Mouse (Mus musculus) layer of hippocampus, postnatal 10 days (tissue): ENCODE measurements around the gene Brca1. TPM values are rescaled to one million over a fixed set of nuclear protein-coding genes. Genes with fewer than 3 reads are reported as not detected.
"Not testable (repeated sequence)": the region's sequence is repeated elsewhere in the genome, so short reads cannot be mapped to it uniquely, and the experiment has no call there.

Experiments used
- DNase-seq, 2 experiments: peaks; one replicate each; pipeline ENCODE4 v3.0.0; 2021; ENCODE audit warnings: low spot score in 2 of 2
- long read RNA-seq: library from polyadenylated mRNA; stranded (forward); transcript quantifications from one replicate; pipeline ENCODE4 v2.0.0, GENCODE M21; 2023
- total RNA-seq, 2 experiments: library from RNA; stranded (reverse); gene quantifications; 2 replicates each; pipeline ENCODE4 v1.2.3; 2021

The Brca1 gene
- 1 to 10 TPM; 2.7 to 3.3 TPM for total RNA-seq
- long read RNA-seq, partial matches to known transcripts = 5 of 8 reads
- long read RNA-seq, other reads (novel, unspliced or antisense) = 3 of 8 reads

GRCm38 (mm10) chr11:101551751-101552475 lies at the start of gene Brca1, which contains the start of gene Nbr1:
Brca1 (minus strand) TSS chr11:101551955.
Nbr1 (plus strand) TSS chr11:101552149.
- DNase-seq = peak; percentile 82 to 87

GRCm38 (mm10) chr11:101599156-101599555 lies 47.4 kb upstream of the Brca1 start, which contains the start of gene Gm11634:
Gm11634 (minus strand) TSS chr11:101599256.
- no peak for DNase-seq

GRCm38 (mm10) chr11:101589989-101590624 lies 38.4 kb upstream of the Brca1 start:
- DNase-seq = no peak

GRCm38 (mm10) chr11:101589444-101589843 lies 37.7 kb upstream of the Brca1 start:
- peak; percentile 49 to 66 for DNase-seq

- no peak for DNase-seq
Measured at GRCm38 (mm10) chr11:101588868-101589267, 37.1 kb upstream of the Brca1 start.

- no peak for DNase-seq
Measured at GRCm38 (mm10) chr11:101587676-101588075, 35.9 kb upstream of the Brca1 start.

- no peak for DNase-seq
Measured at GRCm38 (mm10) chr11:101585805-101586204, 34.0 kb upstream of the Brca1 start.

- DNase-seq = not testable (repeated sequence)
Measured at GRCm38 (mm10) chr11:101585031-101585430, 33.3 kb upstream of the Brca1 start.

GRCm38 (mm10) chr11:101583205-101583604 lies 31.4 kb upstream of the Brca1 start:
- no peak for DNase-seq

GRCm38 (mm10) chr11:101582054-101583035 lies 30.6 kb upstream of the Brca1 start, which contains the start of gene Tmem106a:
Tmem106a (plus strand) TSS chr11:101582242.
- DNase-seq = no peak

- DNase-seq = no peak
Measured at GRCm38 (mm10) chr11:101581081-101581764, 29.5 kb upstream of the Brca1 start.

- DNase-seq = no peak
Measured at GRCm38 (mm10) chr11:101576116-101576515, 24.4 kb upstream of the Brca1 start.

GRCm38 (mm10) chr11:101568421-101568820 lies 16.7 kb upstream of the Brca1 start:
- no peak for DNase-seq

GRCm38 (mm10) chr11:101562391-101562790 lies 10.6 kb upstream of the Brca1 start:
- DNase-seq = peak; percentile 55 to 67

- no peak for DNase-seq
Measured at GRCm38 (mm10) chr11:101556954-101557353, 5.2 kb upstream of the Brca1 start.

GRCm38 (mm10) chr11:101556541-101556940 lies 4.8 kb upstream of the Brca1 start:
- DNase-seq = no peak

- no peak for DNase-seq
Measured at GRCm38 (mm10) chr11:101553354-101553930, 1.7 kb upstream of the Brca1 start.

- DNase-seq = peak; percentile 93 to 95
Measured at GRCm38 (mm10) chr11:101552476-101553300, 933 bp upstream of the Brca1 start.

GRCm38 (mm10) chr11:101548526-101548925 lies 3.2 kb downstream of the Brca1 start:
- DNase-seq = no peak
